Mouse (Mus musculus) forebrain, embryonic 11.5 days (tissue): ENCODE data around the gene Ttc33. TPM values are rescaled to one million over a fixed set of nuclear protein-coding genes. Genes with fewer than 3 reads are reported as not detected.

Experiments
- ATAC-seq: fragments of 200-750 bp; cut with Nextera tagmentation; replicated peaks from 2 replicates; pipeline ENCODE4 v1.8.0; 2017; ENCODE audit warnings: moderate TSS enrichment; ENCODE audit not compliant: low FRiP score
- DNase-seq: peaks from one replicate; pipeline ENCODE4 v3.0.0-alpha.2; 2017; ENCODE audit warnings: low spot score
- H3K27ac ChIP-seq: fragments of 300-500 bp; sonication (generic); 2 replicates; pipeline ENCODE4 v1.5.1; 2014; ENCODE audit warnings: low read depth, low read length
- H3K27me3 ChIP-seq: fragments of 300-500 bp; sonication (generic); 2 replicates; pipeline ENCODE4 v1.6.1; 2014; ENCODE audit warnings: mild to moderate bottlenecking, low read length, mixed read lengths; ENCODE audit not compliant: control insufficient read depth, insufficient read depth
- H3K36me3 ChIP-seq: fragments of 300-500 bp; sonication (generic); 2 replicates; pipeline ENCODE4 v1.6.1; 2014; ENCODE audit warnings: mild to moderate bottlenecking, low read length, moderate library complexity, mixed read lengths; ENCODE audit not compliant: control insufficient read depth, insufficient read depth
- H3K4me1 ChIP-seq: fragments of 300-500 bp; sonication (generic); replicated peaks from 2 replicates; pipeline ENCODE4 v1.6.1; 2014; ENCODE audit warnings: low read length, mixed read lengths; ENCODE audit not compliant: control insufficient read depth, insufficient read depth
- H3K4me2 ChIP-seq: fragments of 300-500 bp; sonication (generic); 2 replicates; pipeline ENCODE4 v1.6.1; 2014; ENCODE audit warnings: low read depth, mild to moderate bottlenecking, low read length, moderate library complexity, mixed read lengths; ENCODE audit not compliant: severe bottlenecking
- H3K4me3 ChIP-seq: fragments of 300-500 bp; sonication (generic); 2 replicates; pipeline ENCODE4 v1.5.1; 2014; ENCODE audit warnings: low read depth, low read length
- H3K9ac ChIP-seq: fragments of 300-500 bp; sonication (generic); 2 replicates; pipeline ENCODE4 v1.6.1; 2014; ENCODE audit warnings: low read length
- H3K9me3 ChIP-seq: fragments of 300-500 bp; sonication (generic); 2 replicates; pipeline ENCODE4 v1.6.1; 2016; ENCODE audit warnings: low read length, mixed read lengths; ENCODE audit not compliant: control insufficient read depth
- WGBS: fragments of 180-500 bp; shearing (Covaris S2); extraction: QIAGEN DNeasy Blood & Tissue Kit; methylation state at CpG from one replicate; pipeline ENCODE4 v1.1.7; 2014; 5-methylcytosine and 5-hydroxymethylcytosine counted together
- polyA plus RNA-seq: library from polyadenylated mRNA; unstranded; fragments of >200 nt; fragmentation: Nextera tagmentation; extraction: Ambion mirVana; gene quantifications from 2 replicates; pipeline ENCODE4 v1.2.1, GENCODE M21; 2014

Gene Ttc33
- polyA plus RNA-seq, 1 experiment from 2014 or later, result 34.0 TPM

DNA sequence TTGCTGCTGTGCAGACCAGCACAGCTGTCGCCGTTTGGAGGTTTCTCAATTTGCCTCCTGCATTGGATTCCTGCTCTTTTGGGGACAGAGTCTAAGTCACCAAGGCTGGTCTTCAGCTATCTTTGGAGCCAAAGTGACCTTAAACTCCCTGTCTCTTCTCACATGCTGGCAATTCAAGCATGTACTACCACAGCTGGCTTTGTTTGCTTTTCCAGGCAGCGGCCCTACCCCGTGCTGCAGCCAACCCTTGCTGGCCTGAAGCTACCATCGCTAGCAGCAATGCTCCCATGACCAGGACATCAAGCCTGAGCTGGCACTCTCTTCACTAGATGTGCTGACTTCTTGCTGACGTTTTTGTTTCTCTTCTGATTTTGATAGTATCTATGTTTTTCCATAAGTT is 26.5 kb upstream of the Ttc33 start:
- no peak overlapping the region for H3K9ac ChIP-seq
- H3K4me1 ChIP-seq, result no peaks in the 10 kb centered on the region
- DNase-seq (no peak), ATAC-seq (no peak)
- no peaks in the 10 kb centered on the region for H3K27me3 ChIP-seq
- no peak overlapping the region for H3K4me3 ChIP-seq
- no peaks in the 10 kb centered on the region for H3K36me3 ChIP-seq
- H3K4me2 ChIP-seq, result no peak overlapping the region
- no peaks in the 10 kb centered on the region for H3K9me3 ChIP-seq
- WGBS, result 87% methylated on average over 6 of the region's 6 CpGs
- no peak overlapping the region for H3K27ac ChIP-seq

DNA sequence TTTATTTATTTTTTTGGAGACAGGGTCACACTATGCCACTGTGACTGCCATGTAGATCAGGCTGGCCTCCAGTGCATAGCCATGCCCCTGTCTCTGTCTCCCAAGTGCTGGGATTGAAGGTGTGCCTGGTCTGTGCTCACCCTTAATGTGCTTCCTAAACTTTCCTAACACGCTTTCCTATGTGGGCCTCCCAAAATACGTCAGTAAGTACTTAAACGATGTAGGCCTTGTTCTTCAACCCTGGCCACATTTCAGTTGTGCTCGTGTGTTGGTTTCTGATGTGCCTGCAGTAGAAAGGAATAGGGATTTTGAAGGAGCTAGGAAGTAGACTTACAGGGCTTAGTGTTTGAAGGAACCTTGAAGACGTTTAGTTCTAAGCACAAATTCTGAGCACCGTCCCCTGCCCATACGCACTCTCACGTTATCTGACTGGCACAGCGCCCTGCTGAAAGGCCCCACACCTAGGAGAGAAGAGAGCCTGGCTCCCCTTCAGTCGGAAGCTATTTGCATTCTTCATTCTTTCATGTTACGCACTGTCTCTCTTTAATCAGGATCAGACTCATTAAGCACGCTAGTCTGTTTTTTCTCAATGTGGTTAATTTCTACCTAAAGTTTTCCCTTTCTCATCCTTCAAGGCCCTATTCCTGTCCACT is 20.1 kb upstream of the Ttc33 start:
- H3K36me3 ChIP-seq, result no peaks in the 10 kb centered on the region
- no peak overlapping the region for H3K27ac ChIP-seq
- H3K9me3 ChIP-seq, result no peaks in the 10 kb centered on the region
- no peaks in the 10 kb centered on the region for H3K27me3 ChIP-seq
- no peak for ATAC-seq
- no peaks in the 10 kb centered on the region for H3K4me1 ChIP-seq
- H3K4me3 ChIP-seq, result no peak overlapping the region
- DNase-seq, result no peak
- WGBS, result 92% methylated on average over 12 of the region's 12 CpGs
- no peak overlapping the region for H3K4me2 ChIP-seq
- H3K9ac ChIP-seq, result no peak overlapping the region

DNA sequence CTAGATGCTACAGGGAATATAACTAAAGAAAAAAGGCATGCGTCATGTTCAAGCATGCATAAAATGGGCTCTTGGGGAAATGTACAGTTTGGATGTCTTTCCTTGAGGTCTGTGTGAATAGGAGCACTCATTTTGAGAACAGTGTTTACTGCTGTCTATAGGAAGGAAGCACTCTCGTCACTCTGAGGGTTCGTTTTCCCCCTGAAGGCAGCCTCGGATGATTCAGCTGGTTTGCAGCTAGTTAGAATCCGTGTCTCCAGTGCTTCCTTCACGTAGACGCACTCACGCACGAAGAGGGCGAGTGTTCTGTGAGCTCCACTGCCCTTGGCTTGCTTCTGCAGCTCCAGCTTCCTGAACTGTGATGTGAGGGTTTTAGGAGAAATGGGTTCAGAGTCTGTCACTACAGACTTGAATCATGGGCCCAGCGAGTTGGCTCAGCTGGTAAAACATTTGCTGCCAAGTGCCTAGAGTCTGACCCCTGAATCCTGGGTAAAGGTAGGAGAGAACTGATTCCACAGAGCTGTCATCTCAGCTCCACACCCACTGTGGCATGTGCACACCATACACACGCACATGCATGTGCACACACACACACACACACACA is 12.0 kb upstream of the Ttc33 start:
- ATAC-seq, result no peak
- no peaks in the 10 kb centered on the region for H3K4me1 ChIP-seq
- peaks cover 3% of the 10 kb centered on the region; the same call in 1 of the 2 replicates for H3K36me3 ChIP-seq
- H3K27me3 ChIP-seq, result no peaks in the 10 kb centered on the region
- DNase-seq, result no peak
- WGBS, result 89% methylated on average over 12 of the region's 12 CpGs
- H3K9ac ChIP-seq, result no peak overlapping the region
- no peak overlapping the region for H3K4me2 ChIP-seq
- no peak overlapping the region for H3K4me3 ChIP-seq
- H3K9me3 ChIP-seq, result no peaks in the 10 kb centered on the region
- no peak overlapping the region for H3K27ac ChIP-seq

DNA sequence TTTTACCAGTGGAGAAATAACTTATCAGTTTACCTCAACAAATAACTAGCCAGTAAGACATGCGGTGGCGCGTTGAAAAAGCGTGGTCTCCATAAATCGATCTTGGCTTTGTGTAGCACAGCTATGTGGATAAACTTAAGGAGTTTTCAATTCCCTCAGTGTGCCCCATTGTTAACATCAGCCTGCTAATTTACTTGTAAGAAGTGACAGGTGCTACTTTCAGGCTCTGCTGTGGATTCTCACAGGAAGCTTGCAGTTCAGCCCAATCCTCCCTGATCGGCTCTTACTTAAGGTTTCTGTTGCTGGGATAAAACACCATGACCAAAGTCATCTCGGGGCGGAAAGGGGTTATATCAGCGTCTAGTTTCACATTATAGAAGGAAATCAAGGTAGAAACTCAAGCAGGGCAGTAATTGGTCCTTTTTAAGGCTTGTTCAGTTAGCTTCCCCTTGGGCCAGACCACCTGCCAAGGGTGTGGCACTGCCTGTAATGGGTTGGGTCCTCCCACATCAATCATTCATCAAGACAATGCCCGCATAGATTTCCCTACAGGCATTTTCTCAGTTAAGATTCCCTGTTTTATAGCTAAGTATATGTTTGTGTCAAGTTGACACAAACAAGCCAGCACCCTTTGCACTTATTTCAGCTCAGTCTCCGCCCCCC is 526 bp upstream of the Ttc33 start:
- H3K36me3 ChIP-seq, result no peaks in the 10 kb centered on the region
- H3K9me3 ChIP-seq, result no peaks in the 10 kb centered on the region
- H3K4me1 ChIP-seq, result peaks cover 9% of the 10 kb centered on the region
- peak overlapping the region; percentile 60; the same call in 1 of the 2 replicates for H3K27ac ChIP-seq
- DNase-seq, result no peak
- peak overlapping the region; percentile 73 for H3K4me2 ChIP-seq
- no peaks in the 10 kb centered on the region for H3K27me3 ChIP-seq
- H3K9ac ChIP-seq, result peak overlapping the region; percentile 80
- peak overlapping the region; percentile 84 for H3K4me3 ChIP-seq
- ATAC-seq, result peak; percentile 64
- WGBS, result 48% methylated on average over 11 of the region's 11 CpGs

DNA sequence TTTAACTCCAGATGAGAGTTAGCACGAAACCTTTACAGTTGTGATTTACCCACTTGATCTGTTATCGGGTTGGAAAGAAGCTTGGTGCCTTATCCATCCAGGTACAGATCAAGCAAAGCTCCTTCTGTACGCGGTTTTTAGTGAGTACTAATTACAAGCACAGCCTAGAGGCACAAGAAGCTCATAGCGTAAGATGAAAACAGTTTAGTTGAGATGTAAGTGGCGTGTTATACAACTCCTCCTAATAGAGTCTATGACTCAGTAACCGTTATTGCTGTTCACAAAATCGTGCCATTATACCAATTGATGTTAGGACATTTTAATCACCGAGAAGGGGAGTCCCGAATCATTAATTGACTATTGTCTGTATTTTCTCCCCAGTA is 959 bp downstream of the Ttc33 start:
- Histone ChIP-seq H3K4me3 (peak overlapping the region; percentile 84), H3K36me3 (no peaks in the 10 kb centered on the region), H3K4me2 (peak overlapping the region; percentile 73), H3K27me3 (no peaks in the 10 kb centered on the region), H3K9ac (peak overlapping the region; percentile 80), H3K27ac (no peak overlapping the region), H3K4me1 (peaks cover 9% of the 10 kb centered on the region), H3K9me3 (no peaks in the 10 kb centered on the region)
- 42% methylated on average over 10 of the region's 10 CpGs for WGBS
- DNase-seq, result no peak
- no peak for ATAC-seq

DNA sequence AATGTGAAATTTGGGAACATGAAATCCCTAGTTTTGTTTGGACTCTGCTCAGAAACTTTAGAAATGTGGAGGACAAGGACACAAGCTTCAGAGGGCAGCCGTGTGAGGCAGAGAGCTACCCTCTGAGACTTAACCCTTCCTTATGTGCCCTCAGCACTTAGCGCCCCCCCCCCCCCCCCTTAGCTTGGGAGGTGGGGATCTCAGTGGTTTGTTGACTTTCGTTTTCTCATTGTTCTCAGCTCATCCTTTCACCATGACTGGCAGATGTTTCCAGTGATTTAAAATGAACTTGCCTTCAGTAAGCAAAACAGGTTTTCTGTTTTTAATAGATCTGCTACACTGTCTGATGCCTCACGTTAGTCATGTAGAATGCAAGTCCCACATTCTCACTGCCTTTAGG is 1.8 kb downstream of the Ttc33 start:
- WGBS, result 67% methylated on average over 4 of the region's 4 CpGs
- Histone ChIP-seq H3K9me3 (no peaks in the 10 kb centered on the region), H3K27ac (no peak overlapping the region), H3K27me3 (no peaks in the 10 kb centered on the region), H3K4me1 (peaks cover 9% of the 10 kb centered on the region), H3K4me2 (no peak overlapping the region), H3K9ac (no peak overlapping the region), H3K36me3 (no peaks in the 10 kb centered on the region), H3K4me3 (no peak overlapping the region)
- DNase-seq (no peak), ATAC-seq (no peak)

DNA sequence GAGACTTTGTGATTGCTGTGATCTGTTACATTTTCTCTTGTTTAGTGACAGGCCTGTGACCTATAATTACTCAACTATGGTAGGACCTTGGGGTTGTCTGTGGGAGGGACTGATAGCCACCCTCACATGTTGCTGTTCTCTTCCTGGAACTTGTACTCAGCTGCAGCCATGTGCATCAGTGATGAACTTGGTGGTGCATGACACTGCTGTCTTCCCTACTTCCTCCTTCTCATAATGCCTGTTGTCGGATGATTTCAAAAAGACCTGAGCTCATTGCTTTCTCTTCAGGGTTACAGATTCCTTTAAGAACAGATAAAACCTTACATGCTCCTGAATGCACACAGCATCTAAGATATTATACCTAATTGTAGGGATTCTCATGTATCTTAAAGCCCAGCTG is 2.7 kb downstream of the Ttc33 start:
- Histone ChIP-seq H3K4me2 (no peak overlapping the region), H3K36me3 (no peaks in the 10 kb centered on the region), H3K27ac (no peak overlapping the region), H3K4me1 (peaks cover 9% of the 10 kb centered on the region), H3K9ac (no peak overlapping the region), H3K9me3 (no peaks in the 10 kb centered on the region), H3K27me3 (no peaks in the 10 kb centered on the region), H3K4me3 (no peak overlapping the region)
- ATAC-seq (no peak), DNase-seq (no peak)
- 94% methylated on average over 1 of the region's 1 CpGs for WGBS

DNA sequence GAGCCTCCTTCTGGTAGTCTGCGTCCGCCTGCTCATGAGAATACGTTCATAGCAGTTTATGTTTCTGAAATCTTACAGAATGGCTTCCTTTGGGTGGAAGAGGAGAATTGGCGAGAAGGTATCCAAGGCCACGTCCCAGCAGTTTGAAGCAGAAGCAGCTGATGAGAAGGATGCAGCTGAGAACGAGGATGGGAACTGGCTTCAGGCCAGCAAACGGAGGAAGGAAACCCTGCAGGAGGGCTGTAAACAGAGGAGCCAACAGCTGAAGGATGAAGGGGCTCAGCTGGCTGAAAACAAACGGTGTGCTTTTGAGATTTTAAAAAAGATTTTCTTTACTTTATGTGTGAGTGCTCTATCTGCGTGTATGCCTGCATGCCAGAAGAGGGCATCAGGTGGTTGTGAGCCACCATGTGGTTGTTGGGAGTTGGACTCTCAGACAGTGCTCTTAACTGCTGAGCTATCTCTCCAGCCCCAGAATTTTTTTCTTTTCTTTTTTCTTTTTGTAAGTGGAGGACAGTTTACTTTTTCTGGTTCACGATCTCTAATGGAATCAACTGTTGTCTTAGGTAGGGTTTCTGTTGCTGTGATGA is 4.3 kb downstream of the Ttc33 start:
- H3K4me3 ChIP-seq, result no peak overlapping the region
- 78% methylated on average over 10 of the region's 10 CpGs for WGBS
- peaks cover 5% of the 10 kb centered on the region for H3K4me1 ChIP-seq
- no peak overlapping the region for H3K27ac ChIP-seq
- H3K9ac ChIP-seq, result no peak overlapping the region
- ATAC-seq (no peak), DNase-seq (no peak)
- no peaks in the 10 kb centered on the region for H3K36me3 ChIP-seq
- H3K27me3 ChIP-seq, result no peaks in the 10 kb centered on the region
- no peak overlapping the region for H3K4me2 ChIP-seq
- H3K9me3 ChIP-seq, result no peaks in the 10 kb centered on the region
